Mouse (Mus musculus) stomach, embryonic 15.5 days (tissue): ENCODE results near the gene Nrd1. TPM values are rescaled to one million over a fixed set of nuclear protein-coding genes. Genes with fewer than 3 reads are reported as not detected.

ENCODE experiments used
- ATAC-seq: fragments of 200-750 bp; cut with Nextera tagmentation; 2 replicates; pipeline ENCODE4 v1.8.0; 2017; ENCODE audit warnings: low read depth, moderate number of reproducible peaks, moderate TSS enrichment; ENCODE audit not compliant: insufficient read depth, low FRiP score
- H3K27ac ChIP-seq: fragments of 300-500 bp; sonication (generic); 2 replicates; pipeline ENCODE4 v1.5.1; 2015; ENCODE audit warnings: mild to moderate bottlenecking, inconsistent platforms
- H3K27me3 ChIP-seq: fragments of 300-500 bp; sonication (generic); replicated peaks from 2 replicates; pipeline ENCODE4 v1.6.1; 2015; ENCODE audit warnings: inconsistent platforms
- H3K36me3 ChIP-seq: fragments of 300-500 bp; sonication (generic); 2 replicates; pipeline ENCODE4 v1.6.1; 2015; ENCODE audit warnings: inconsistent platforms
- H3K4me1 ChIP-seq: fragments of 300-500 bp; sonication (generic); 2 replicates; pipeline ENCODE4 v1.6.1; 2015; ENCODE audit warnings: inconsistent platforms
- H3K4me2 ChIP-seq: fragments of 300-500 bp; sonication (generic); 2 replicates; pipeline ENCODE4 v1.6.1; 2015; ENCODE audit warnings: mild to moderate bottlenecking, inconsistent platforms
- H3K4me3 ChIP-seq: fragments of 300-500 bp; sonication (generic); replicated peaks from 2 replicates; pipeline ENCODE4 v1.5.1; 2015; ENCODE audit warnings: inconsistent platforms
- H3K9ac ChIP-seq: fragments of 300-500 bp; sonication (generic); 2 replicates; pipeline ENCODE4 v1.6.1; 2015; ENCODE audit warnings: inconsistent platforms
- H3K9me3 ChIP-seq: fragments of 300-500 bp; sonication (generic); 2 replicates; pipeline ENCODE4 v1.6.1; 2016; ENCODE audit warnings: inconsistent platforms
- WGBS: fragments of 180-500 bp; shearing (Covaris S2); methylation state at CpG from one replicate; pipeline ENCODE4 v1.1.7; 2015; 5-methylcytosine and 5-hydroxymethylcytosine counted together
- polyA plus RNA-seq: library from polyadenylated mRNA; unstranded; fragments of >200 nt; fragmentation: Nextera tagmentation; extraction: Ambion mirVana; gene quantifications from 2 replicates; pipeline ENCODE4 v1.2.1, GENCODE M21; 2015

The Nrd1 gene
- polyA plus RNA-seq, 1 experiment from 2014 or later = 59.9 TPM

DNA sequence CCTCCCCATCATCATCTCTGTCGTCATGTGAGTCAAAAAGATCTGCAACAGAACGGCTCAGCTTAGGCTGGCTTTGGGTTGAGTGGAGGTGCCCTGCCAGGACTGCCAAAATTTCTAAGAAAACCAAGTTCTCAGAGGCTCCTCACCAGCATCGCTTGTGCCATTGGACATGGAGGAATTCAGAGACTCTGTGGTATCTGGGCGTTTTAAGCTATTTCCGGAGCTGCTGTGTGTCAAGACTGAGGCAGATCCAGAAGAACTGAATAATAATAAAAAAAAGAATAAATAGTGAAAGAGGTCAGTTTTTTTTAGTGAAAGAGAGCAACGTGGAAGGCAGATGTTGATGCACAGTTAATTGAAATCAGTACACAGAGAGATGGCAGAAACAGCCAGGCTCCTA, 72.4 kb downstream of the Nrd1 start:
- Histone ChIP-seq H3K27me3 (no peaks in the 10 kb centered on the region), H3K4me3 (no peak overlapping the region), H3K27ac (no peak overlapping the region), H3K36me3 (peaks cover 15% of the 10 kb centered on the region; the same call in 1 of the 2 replicates), H3K9me3 (no peaks in the 10 kb centered on the region), H3K9ac (no peak overlapping the region), H3K4me1 (no peaks in the 10 kb centered on the region), H3K4me2 (no peak overlapping the region)
- no peak for ATAC-seq
- WGBS = 88% methylated on average over 6 of the region's 6 CpGs

DNA sequence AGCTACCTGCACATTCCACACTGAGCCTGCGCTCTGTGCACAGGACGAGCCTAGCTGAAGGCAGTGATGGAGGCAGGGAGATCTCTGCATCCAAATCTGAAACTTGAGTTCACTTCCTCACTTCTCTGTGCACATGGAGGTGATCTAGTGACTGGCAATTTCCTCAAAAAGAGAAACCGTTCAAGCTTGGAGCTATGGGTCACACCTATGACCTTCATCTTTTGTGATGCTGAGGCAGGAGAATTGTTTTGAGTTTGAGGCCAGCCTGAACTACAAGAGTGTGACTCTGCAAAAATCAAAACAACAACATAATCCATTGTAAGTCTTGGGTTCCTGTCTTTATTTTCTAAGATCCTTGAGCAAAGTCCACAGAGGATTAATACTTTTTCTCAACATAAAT, 72.8 kb downstream of the Nrd1 start:
- Histone ChIP-seq H3K4me2 (no peak overlapping the region), H3K4me1 (no peaks in the 10 kb centered on the region), H3K9ac (no peak overlapping the region), H3K36me3 (peaks cover 12% of the 10 kb centered on the region; the same call in 1 of the 2 replicates), H3K4me3 (no peak overlapping the region), H3K27me3 (no peaks in the 10 kb centered on the region), H3K9me3 (no peaks in the 10 kb centered on the region), H3K27ac (no peak overlapping the region)
- ATAC-seq = no peak
- 89% methylated on average over 3 of the region's 3 CpGs for WGBS

DNA sequence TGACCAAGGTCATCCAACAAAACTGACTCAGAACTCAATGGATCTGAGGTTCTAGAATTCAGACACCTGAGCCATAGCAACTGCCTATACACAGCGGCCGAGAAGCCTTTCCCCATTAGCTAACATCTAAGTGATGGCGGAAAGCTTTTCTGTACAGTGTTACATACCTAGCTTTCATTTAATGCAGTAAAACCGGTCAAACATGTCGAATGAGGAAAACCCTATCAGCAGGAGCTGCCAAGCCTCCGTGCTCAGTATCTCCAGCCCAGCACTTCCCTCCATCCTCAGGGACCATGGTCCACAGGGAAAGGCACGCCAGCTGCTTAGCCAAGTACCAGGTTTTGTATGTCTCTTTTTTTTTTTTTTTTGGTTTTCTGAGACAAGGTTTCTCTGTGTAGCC, 78.5 kb downstream of the Nrd1 start:
- Histone ChIP-seq H3K4me1 (peaks cover 6% of the 10 kb centered on the region; the same call in 1 of the 2 replicates), H3K9me3 (no peaks in the 10 kb centered on the region), H3K4me3 (no peak overlapping the region), H3K36me3 (peaks cover 8% of the 10 kb centered on the region), H3K27me3 (no peaks in the 10 kb centered on the region), H3K4me2 (no peak overlapping the region), H3K9ac (no peak overlapping the region), H3K27ac (no peak overlapping the region)
- peak; percentile 58; the same call in 1 of the 2 replicates for ATAC-seq
- 84% methylated on average over 7 of the region's 7 CpGs for WGBS

DNA sequence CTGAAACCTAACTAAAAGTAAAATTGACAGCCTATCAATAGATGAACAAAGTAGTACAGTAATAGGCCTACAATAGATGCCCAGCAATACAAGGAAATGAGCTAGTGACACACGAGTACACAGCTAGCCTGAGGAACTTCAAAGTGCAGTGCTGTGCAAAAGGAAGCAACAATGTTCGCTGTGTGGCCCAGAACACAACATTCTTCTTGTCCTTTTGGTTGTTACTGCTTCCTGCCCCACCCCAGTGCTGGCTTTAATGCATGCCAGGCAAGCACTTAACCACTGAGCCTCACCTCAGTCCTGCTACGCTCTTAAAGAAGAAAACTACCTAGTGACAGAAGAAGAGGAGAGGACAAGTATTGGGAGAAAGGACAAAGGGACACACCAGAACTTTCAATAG, 79.2 kb downstream of the Nrd1 start:
- Histone ChIP-seq H3K27me3 (no peaks in the 10 kb centered on the region), H3K27ac (peak overlapping the region; percentile 48; the same call in 1 of the 2 replicates), H3K9ac (no peak overlapping the region), H3K36me3 (peaks cover 8% of the 10 kb centered on the region), H3K4me3 (no peak overlapping the region), H3K4me2 (no peak overlapping the region), H3K4me1 (peaks cover 6% of the 10 kb centered on the region; the same call in 1 of the 2 replicates), H3K9me3 (no peaks in the 10 kb centered on the region)
- ATAC-seq = no peak
- WGBS = 66% methylated on average over 3 of the region's 3 CpGs

DNA sequence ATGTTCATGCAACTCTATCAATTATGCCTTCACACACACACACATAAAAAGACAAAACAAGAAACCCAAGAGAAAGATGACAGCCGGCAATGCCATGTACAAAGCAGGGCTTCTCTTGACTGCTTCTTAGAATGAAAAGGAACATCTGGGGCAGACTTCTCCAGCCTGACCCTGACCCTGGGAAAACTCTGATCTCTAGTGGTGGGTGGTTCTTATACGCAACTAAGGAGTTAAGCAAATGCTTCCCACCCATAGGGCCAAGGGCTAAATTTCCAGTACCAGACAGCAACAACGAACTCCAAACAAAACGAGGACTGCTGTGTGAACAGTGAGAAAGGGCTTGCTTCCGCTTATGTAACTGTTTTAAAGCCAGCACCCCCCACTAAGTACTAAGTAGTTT, 79.7 kb downstream of the Nrd1 start:
- no peaks in the 10 kb centered on the region for H3K9me3 ChIP-seq
- WGBS = 47% methylated on average over 5 of the region's 5 CpGs

DNA sequence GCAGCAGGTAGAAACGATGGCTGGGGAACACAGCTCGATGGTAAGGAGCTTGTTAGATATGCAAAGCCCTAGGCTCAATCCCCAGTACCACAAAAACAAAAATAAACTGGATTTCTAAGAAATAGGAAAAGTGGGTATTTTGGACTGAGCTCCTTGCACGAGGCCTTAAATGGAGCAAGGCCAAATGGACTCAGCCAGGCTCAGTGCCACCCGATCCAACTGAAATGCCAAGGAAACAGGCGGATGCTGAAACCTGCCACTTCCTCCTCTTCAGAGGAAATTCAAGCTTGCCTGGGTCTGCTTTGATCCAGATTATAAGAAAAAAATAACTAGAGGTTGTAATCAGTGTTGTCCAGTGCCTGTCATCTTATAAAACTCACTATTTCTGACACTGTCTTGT, 88.7 kb downstream of the Nrd1 start:
- H3K27ac ChIP-seq = no peak overlapping the region
- no peaks in the 10 kb centered on the region for H3K27me3 ChIP-seq
- ATAC-seq = no peak
- H3K4me1 ChIP-seq = no peaks in the 10 kb centered on the region
- WGBS = 86% methylated on average over 5 of the region's 5 CpGs
- no peak overlapping the region for H3K9ac ChIP-seq
- no peaks in the 10 kb centered on the region for H3K36me3 ChIP-seq
- no peak overlapping the region for H3K4me3 ChIP-seq
- no peaks in the 10 kb centered on the region for H3K9me3 ChIP-seq
- H3K4me2 ChIP-seq = no peak overlapping the region

More for the DNA sequence above, 79.7 kb downstream of the Nrd1 start:
- Histone ChIP-seq H3K4me3 (no peak overlapping the region), H3K4me2 (no peak overlapping the region), H3K27ac (peak overlapping the region; percentile 48; the same call in 1 of the 2 replicates), H3K9ac (no peak overlapping the region), H3K36me3 (peaks cover 8% of the 10 kb centered on the region), H3K27me3 (no peaks in the 10 kb centered on the region), H3K4me1 (peaks cover 6% of the 10 kb centered on the region; the same call in 1 of the 2 replicates)
- peak; percentile 31; the same call in 1 of the 2 replicates for ATAC-seq

DNA sequence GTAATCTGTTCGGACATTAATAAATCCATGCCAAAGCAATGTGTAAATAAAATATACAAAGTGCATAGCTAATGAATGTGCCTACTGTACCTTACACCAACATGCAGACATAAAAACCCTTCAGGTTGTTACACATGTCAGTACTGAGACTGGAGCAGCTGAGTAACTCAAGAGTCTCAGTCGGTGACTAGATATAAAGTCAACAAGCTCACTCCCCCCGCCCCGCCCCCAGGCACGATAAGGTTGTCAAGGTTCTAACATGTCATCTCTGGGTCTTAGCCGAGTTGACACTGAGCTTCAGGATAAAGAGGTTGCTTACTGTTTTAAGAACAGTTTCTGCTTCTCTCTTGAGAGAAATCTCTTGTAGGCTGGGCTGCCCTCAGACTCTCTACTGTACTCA, 89.5 kb downstream of the Nrd1 start:
- Histone ChIP-seq H3K4me1 (no peaks in the 10 kb centered on the region), H3K4me2 (no peak overlapping the region), H3K36me3 (no peaks in the 10 kb centered on the region), H3K27me3 (no peaks in the 10 kb centered on the region), H3K9ac (no peak overlapping the region), H3K27ac (no peak overlapping the region), H3K9me3 (no peaks in the 10 kb centered on the region), H3K4me3 (no peak overlapping the region)
- ATAC-seq = no peak
- WGBS = 25% methylated on average over 6 of the region's 6 CpGs

DNA sequence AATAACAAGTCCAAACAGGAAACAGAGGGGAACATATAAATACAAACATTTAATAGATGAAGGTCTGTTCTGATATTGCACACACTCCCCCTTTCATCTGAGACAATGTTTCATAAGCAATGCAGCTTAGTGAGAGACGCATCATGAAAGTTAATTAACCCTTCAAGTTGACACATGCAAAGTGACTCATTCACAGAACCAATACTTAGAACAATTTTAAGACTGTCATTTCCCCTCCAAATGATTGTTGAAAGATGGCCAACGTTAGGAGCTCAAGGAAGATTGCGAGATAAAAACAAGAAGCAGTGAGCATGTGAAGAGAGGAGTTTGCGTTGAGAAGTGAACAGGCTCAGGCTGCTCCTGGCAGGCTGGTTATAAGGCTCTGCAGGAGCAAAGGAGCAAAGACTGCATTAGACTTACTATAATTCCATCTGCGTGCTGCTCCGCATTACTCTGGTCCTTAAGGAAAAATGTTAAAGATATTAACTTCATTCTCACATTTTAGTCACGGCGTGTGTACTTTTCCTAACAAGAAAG, 90.9 kb downstream of the Nrd1 start:
- Histone ChIP-seq H3K4me1 (no peaks in the 10 kb centered on the region), H3K9me3 (no peaks in the 10 kb centered on the region), H3K4me3 (no peak overlapping the region), H3K36me3 (no peaks in the 10 kb centered on the region), H3K9ac (no peak overlapping the region), H3K27ac (no peak overlapping the region), H3K27me3 (no peaks in the 10 kb centered on the region), H3K4me2 (no peak overlapping the region)
- ATAC-seq = no peak
- WGBS = 76% methylated on average over 8 of the region's 8 CpGs

DNA sequence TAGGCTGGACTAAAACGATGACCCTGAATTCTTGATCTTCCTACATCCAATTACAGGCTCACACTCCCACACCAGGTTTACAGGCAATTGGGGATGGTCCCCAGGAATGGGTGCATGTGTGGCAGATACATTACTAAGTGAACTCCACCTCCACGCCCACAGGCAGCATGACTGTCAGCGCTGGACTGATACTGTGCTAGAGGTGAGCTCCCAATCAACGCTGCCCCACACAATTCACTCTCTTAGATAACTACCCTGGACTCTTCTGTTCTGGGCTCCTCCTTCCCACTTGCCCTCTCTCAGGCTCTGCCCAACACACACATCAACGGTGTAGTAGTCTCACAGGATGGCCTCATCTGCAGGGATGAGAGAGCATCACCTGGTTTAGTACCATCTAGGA, 91.9 kb downstream of the Nrd1 start:
- H3K4me2 ChIP-seq = no peak overlapping the region
- H3K27me3 ChIP-seq = no peaks in the 10 kb centered on the region
- no peak overlapping the region for H3K9ac ChIP-seq
- H3K36me3 ChIP-seq = 0 out of 2 replicates have a peak, but pooled peaks cover 4% of the 10 kb centered on the region
- WGBS = 89% methylated on average over 5 of the region's 5 CpGs
- no peaks in the 10 kb centered on the region for H3K9me3 ChIP-seq
- H3K4me3 ChIP-seq = no peak overlapping the region
- no peaks in the 10 kb centered on the region for H3K4me1 ChIP-seq
- H3K27ac ChIP-seq = no peak overlapping the region
- ATAC-seq = no peak

DNA sequence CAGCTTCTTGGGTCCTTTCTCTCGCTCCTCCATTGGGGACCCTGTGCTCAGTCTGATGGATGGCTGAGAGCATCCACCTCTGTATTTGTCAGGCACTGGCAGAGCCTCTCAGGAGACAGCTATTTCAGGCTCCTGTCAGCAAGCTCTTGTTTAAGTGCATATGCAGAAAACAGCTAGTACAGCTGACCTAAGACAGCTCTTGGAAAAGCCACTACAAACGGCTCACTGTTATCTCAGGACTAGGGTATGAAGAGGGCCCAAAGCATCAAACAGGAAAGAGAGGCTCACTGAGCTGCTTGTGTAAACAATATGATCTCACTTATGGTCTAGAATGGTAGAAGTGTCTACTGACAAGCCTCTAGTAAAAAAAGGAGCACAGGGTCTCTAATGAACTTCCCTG, 93.8 kb downstream of the Nrd1 start:
- H3K27me3 ChIP-seq = no peaks in the 10 kb centered on the region
- no peaks in the 10 kb centered on the region for H3K4me1 ChIP-seq
- no peak overlapping the region for H3K4me2 ChIP-seq
- 45% methylated on average over 2 of the region's 2 CpGs for WGBS
- no peak overlapping the region for H3K9ac ChIP-seq
- no peaks in the 10 kb centered on the region for H3K9me3 ChIP-seq
- no peak overlapping the region for H3K4me3 ChIP-seq
- H3K27ac ChIP-seq = no peak overlapping the region
- 0 out of 2 replicates have a peak, but pooled peaks cover 4% of the 10 kb centered on the region for H3K36me3 ChIP-seq
- ATAC-seq = no peak

DNA sequence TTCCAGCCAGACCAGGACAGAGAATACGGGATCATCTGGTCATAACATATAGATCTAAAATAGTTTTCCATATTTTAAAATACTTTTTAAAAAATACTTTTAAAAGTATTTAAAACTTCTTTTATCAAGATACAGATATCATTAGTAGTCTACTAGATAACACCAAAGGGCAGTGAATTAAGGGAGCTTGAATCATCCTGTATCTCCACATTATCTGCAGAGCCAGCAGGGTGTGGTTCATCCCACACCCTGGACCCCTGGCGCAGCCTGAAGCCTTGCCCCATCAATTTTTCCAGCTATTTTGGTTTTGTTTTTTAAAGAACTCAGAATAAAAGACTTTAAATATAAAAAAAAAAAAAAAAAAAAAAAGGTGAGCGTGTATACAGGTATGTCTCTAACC, 98.4 kb downstream of the Nrd1 start:
- no peak overlapping the region for H3K4me2 ChIP-seq
- no peak for ATAC-seq
- 94% methylated on average over 3 of the region's 3 CpGs for WGBS
- no peaks in the 10 kb centered on the region for H3K9me3 ChIP-seq
- H3K27me3 ChIP-seq = no peaks in the 10 kb centered on the region
- H3K4me3 ChIP-seq = no peak overlapping the region
- H3K36me3 ChIP-seq = 0 out of 2 replicates have a peak, but pooled peaks cover 4% of the 10 kb centered on the region
- H3K4me1 ChIP-seq = no peaks in the 10 kb centered on the region
- H3K27ac ChIP-seq = no peak overlapping the region
- H3K9ac ChIP-seq = no peak overlapping the region

DNA sequence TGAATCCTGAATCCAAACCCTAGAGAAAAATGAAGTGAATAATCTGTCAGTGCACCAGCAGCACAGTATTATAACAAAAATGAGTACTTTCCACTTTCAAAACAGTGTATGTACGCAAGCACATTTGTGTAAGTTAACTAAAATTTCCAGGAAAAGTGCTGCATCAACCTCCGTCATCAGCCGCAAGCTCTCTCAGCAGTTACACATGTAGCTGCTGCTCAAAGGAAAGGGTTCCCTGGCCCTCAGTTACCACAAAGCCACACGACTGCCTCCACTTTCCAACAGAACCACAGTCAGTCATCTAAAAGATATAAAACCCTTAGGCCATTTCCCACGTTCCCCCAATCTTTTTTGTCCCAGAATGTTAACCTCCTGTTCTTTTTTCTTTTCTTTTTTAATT, 102.1 kb downstream of the Nrd1 start:
- no peak for ATAC-seq
- no peaks in the 10 kb centered on the region for H3K4me1 ChIP-seq
- no peaks in the 10 kb centered on the region for H3K27me3 ChIP-seq
- no peak overlapping the region for H3K9ac ChIP-seq
- no peak overlapping the region for H3K4me2 ChIP-seq
- no peak overlapping the region for H3K4me3 ChIP-seq
- H3K9me3 ChIP-seq = no peaks in the 10 kb centered on the region
- no peak overlapping the region for H3K27ac ChIP-seq
- WGBS = 82% methylated on average over 5 of the region's 5 CpGs
- H3K36me3 ChIP-seq = no peaks in the 10 kb centered on the region
